ENCODE assay signal across 8 mouse cellular contexts in the genomic region with DNA sequence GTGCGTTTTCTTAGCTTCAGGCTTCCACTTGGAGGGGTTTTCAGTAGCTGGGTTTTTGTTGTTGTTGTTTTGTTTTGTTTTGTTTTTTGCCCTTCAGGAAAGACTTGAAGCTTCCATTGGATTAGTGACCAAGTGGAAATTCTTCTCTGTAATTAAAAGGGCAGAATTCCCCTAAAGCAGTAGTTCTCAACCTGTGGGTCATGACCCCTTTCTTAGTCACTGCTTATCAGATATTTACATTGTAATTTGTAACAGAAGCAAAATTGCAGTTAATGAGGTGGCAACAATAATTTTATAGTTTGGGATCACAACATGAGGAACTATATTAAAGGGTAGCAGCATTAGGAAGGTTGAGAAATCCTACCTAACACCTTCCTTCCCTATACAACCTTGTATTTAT. TPM values are rescaled to one million over a fixed set of nuclear protein-coding genes. Genes with fewer than 3 reads are reported as not detected.
DNase-seq lines count a peak whose midpoint lies in the region; ATAC-seq and TF ChIP-seq lines count a peak whose summit lies in the region.

No protein-coding gene starts in this region.

- H3K9me3 ChIP-seq in kidney, postnatal 0 days (replicated peaks; ENCODE audit: low read length) = no peaks in the 10 kb centered on the region
- no peaks in the 10 kb centered on the region for H3K9me3 ChIP-seq in embryonic facial prominence, embryonic 14.5 days (ENCODE audit: control insufficient read depth, low read length)
- H3K9me3 ChIP-seq in intestine, embryonic 16.5 days (ENCODE audit: control insufficient read depth, low read length) = no peaks in the 10 kb centered on the region

- no peaks in the 10 kb centered on the region for H3K27me3 ChIP-seq in kidney, postnatal 0 days (ENCODE audit: insufficient read depth, low read length)
- no peaks in the 10 kb centered on the region for H3K27me3 ChIP-seq in embryonic facial prominence, embryonic 14.5 days (replicated peaks; ENCODE audit: control insufficient read depth, insufficient read depth, low read length)
- no peaks in the 10 kb centered on the region for H3K27me3 ChIP-seq in intestine, embryonic 16.5 days (replicated peaks; ENCODE audit: control insufficient read depth, insufficient read depth, low read length)
- no peaks in the 10 kb centered on the region for H3K27me3 ChIP-seq in myocyte (ENCODE audit: control insufficient read depth, insufficient read depth, insufficient read length)

- WGBS in kidney, postnatal 0 days = 0% methylated on average over 1 of the region's 1 CpGs
- 12% methylated on average over 1 of the region's 1 CpGs for WGBS in embryonic facial prominence, embryonic 14.5 days
- WGBS in intestine, embryonic 16.5 days = 25% methylated on average over 1 of the region's 1 CpGs

- TF ChIP-seq POLR2A in myocyte (IDR thresholded peaks at IDR 0.05; ENCODE audit: insufficient read length, low read depth) = no peak

- no peak for ATAC-seq in kidney, postnatal 0 days (replicated peaks; ENCODE audit: low FRiP score, low read depth)
- ATAC-seq in embryonic facial prominence, embryonic 14.5 days (ENCODE audit: low read depth) = no peak
- ATAC-seq in intestine, embryonic 16.5 days = no peak

- peaks cover 9% of the 10 kb centered on the region for H3K4me1 ChIP-seq in kidney, postnatal 0 days (replicated peaks; ENCODE audit: insufficient read depth, low read length)
- H3K4me1 ChIP-seq in embryonic facial prominence, embryonic 14.5 days (ENCODE audit: control insufficient read depth, insufficient read depth, low read length) = peaks cover 25% of the 10 kb centered on the region
- peaks cover 12% of the 10 kb centered on the region for H3K4me1 ChIP-seq in intestine, embryonic 16.5 days (ENCODE audit: control insufficient read depth, insufficient read depth, low read length)

- peak overlapping the region; percentile 92 for H3K9ac ChIP-seq in kidney, postnatal 0 days (ENCODE audit: low read depth, low read length)
- peak overlapping the region; percentile 93 for H3K9ac ChIP-seq in embryonic facial prominence, embryonic 14.5 days (ENCODE audit: low read depth, low read length)
- H3K9ac ChIP-seq in intestine, embryonic 16.5 days (ENCODE audit: low read depth, low read length) = peak overlapping the region; percentile 93; the same call in 1 of the 2 replicates

- H3K36me3 ChIP-seq in kidney, postnatal 0 days (ENCODE audit: insufficient read depth, low read length) = no peaks in the 10 kb centered on the region
- no peaks in the 10 kb centered on the region for H3K36me3 ChIP-seq in embryonic facial prominence, embryonic 14.5 days (ENCODE audit: control insufficient read depth, insufficient read depth, low read length)
- no peaks in the 10 kb centered on the region for H3K36me3 ChIP-seq in intestine, embryonic 16.5 days (ENCODE audit: control insufficient read depth, insufficient read depth, low read length)
- H3K36me3 ChIP-seq in myocyte (ENCODE audit: control insufficient read depth, insufficient read depth) = no peaks in the 10 kb centered on the region

- TF ChIP-seq CTCF in kidney, postnatal 0 days (IDR thresholded peaks at IDR 0.05; ENCODE audit: low read depth) = no peak

- H3ac ChIP-seq in myocyte (ENCODE audit: control insufficient read depth, insufficient read length) = no peak overlapping the region

- peak overlapping the region; percentile 89 for H3K4me3 ChIP-seq in kidney, postnatal 0 days (replicated peaks; ENCODE audit: low read depth, low read length)
- H3K4me3 ChIP-seq in embryonic facial prominence, embryonic 14.5 days (ENCODE audit: low read depth, low read length) = peak overlapping the region; percentile 86
- H3K4me3 ChIP-seq in intestine, embryonic 16.5 days (ENCODE audit: low read length) = peak overlapping the region; percentile 85
- H3K4me3 ChIP-seq in myocyte = peak overlapping the region; percentile 77

- H3K4me2 ChIP-seq in kidney, postnatal 0 days (ENCODE audit: low read length) = peak overlapping the region; percentile 88
- H3K4me2 ChIP-seq in embryonic facial prominence, embryonic 14.5 days (ENCODE audit: low read depth, low read length) = peak overlapping the region; percentile 91
- peak overlapping the region; percentile 84 for H3K4me2 ChIP-seq in intestine, embryonic 16.5 days (ENCODE audit: low read depth, low read length)
- peak overlapping the region; percentile 98 for H3K4me2 ChIP-seq in myocyte (ENCODE audit: low read depth)

- peak overlapping the region; percentile 99 for H3K27ac ChIP-seq in kidney, postnatal 0 days
- H3K27ac ChIP-seq in embryonic facial prominence, embryonic 14.5 days (replicated peaks; ENCODE audit: low read depth, low read length) = peak overlapping the region; percentile 100
- peak overlapping the region; percentile 100 for H3K27ac ChIP-seq in intestine, embryonic 16.5 days (ENCODE audit: low read length)

- H3K79me2 ChIP-seq in myocyte (ENCODE audit: control insufficient read depth, insufficient read depth) = peaks cover 34% of the 10 kb centered on the region

- DNase-seq in kidney, postnatal 0 days (ENCODE audit: low spot score) = no peak
- no peak for DNase-seq in kidney, postnatal 10 days
- DNase-seq in embryonic facial prominence, embryonic 14.5 days (ENCODE audit: low spot score) = no peak
- no peak for DNase-seq in thymus, adult 18-20 months
- no peak for DNase-seq in Muller cell, postnatal 12 days (ENCODE audit: inconsistent ontology term)
- no peak for DNase-seq in left cerebral cortex, adult 18-20 months (ENCODE audit: low spot score in 2 of 2)

TF ChIP-seq in myocyte, 11 proteins besides CTCF, POLR2A, EP300 and RAD21:
- TF ChIP-seq CEBPB (IDR thresholded peaks at IDR 0.05; ENCODE audit: insufficient read depth, poor library complexity, severe bottlenecking) = no peak
- TF ChIP-seq TCF12 (IDR thresholded peaks at IDR 0.05; ENCODE audit: insufficient read depth, poor library complexity, severe bottlenecking) = no peak
- no peak for TF ChIP-seq E2F4 (IDR thresholded peaks at IDR 0.05; ENCODE audit: insufficient read depth)
- no peak for TF ChIP-seq USF1 (IDR thresholded peaks at IDR 0.05; ENCODE audit: low read depth)
- no peak for TF ChIP-seq POLR2AphosphoS2 (IDR thresholded peaks at IDR 0.05; ENCODE audit: insufficient read length, low read depth)
- no peak for TF ChIP-seq REST (IDR thresholded peaks at IDR 0.05; ENCODE audit: insufficient read depth, insufficient read length)
- TF ChIP-seq MAX (IDR thresholded peaks at IDR 0.05; ENCODE audit: low read depth) = no peak
- no peak for TF ChIP-seq MYOD1 (IDR thresholded peaks at IDR 0.05; ENCODE audit: control insufficient read depth in 1 of 3, insufficient read length in 2 of 3, low read depth in 2 of 3)
- no peak for TF ChIP-seq SRF (IDR thresholded peaks at IDR 0.05; ENCODE audit: control insufficient read depth, insufficient read length, low read depth)
- TF ChIP-seq TCF3 (IDR thresholded peaks at IDR 0.05; ENCODE audit: insufficient read length, low read depth) = no peak
- no peak for TF ChIP-seq MYOG (IDR thresholded peaks at IDR 0.05; ENCODE audit: control insufficient read depth in 1 of 3, insufficient read depth in 1 of 3, insufficient read length in 2 of 3, low read depth in 2 of 3)

RNA-seq across cellular contexts. Expression of gene Herpud2, which starts 0.8 kb away (rescaled TPM):
- polyA plus RNA-seq in kidney, postnatal 0 days (2015; fragmentation: Nextera tagmentation; extraction: Ambion mirVana) = 33.5 and 36.7 TPM in 2 replicates
- polyA plus RNA-seq in embryonic facial prominence, embryonic 14.5 days (2014; fragmentation: Nextera tagmentation; extraction: Ambion mirVana) = 32.1 and 33.9 TPM in 2 replicates
- polyA plus RNA-seq in intestine, embryonic 16.5 days (2015; fragmentation: Nextera tagmentation; extraction: Ambion mirVana) = 17.6 and 20.6 TPM in 2 replicates
- 18.8 TPM for polyA plus RNA-seq in myocyte (2012; fragmentation: generic; extraction: Trizol)
- total RNA-seq in left cerebral cortex, adult 18-20 months (2021) = 10 to 100 TPM; 53.1 to 54.8 TPM
